Mouse (Mus musculus) left cerebral cortex, postnatal 10 days (tissue): ENCODE measurements around the gene Iars2. TPM values are rescaled to one million over a fixed set of nuclear protein-coding genes. Genes with fewer than 3 reads are reported as not detected.
A peak's percentile ranks its signal among the peaks of the same experiment; 100 is the strongest.

Experiments
- DNase-seq, 2 experiments: peaks; one replicate each; pipeline ENCODE4 v3.0.0; 2021 to 2022; ENCODE audit warnings: low spot score in 2 of 2, mixed read lengths in 1 of 2; ENCODE audit errors: extremely low spot score in 1 of 2
- intact Hi-C: fragments of 180-260 bp; cut with DNase I; formaldehyde crosslinking; loops from one replicate; pipeline ENCODE4 v1.15.1; 2025
- total RNA-seq, 2 experiments: library from RNA; stranded (reverse); gene quantifications; 2 replicates each; pipeline ENCODE4 v1.2.3; 2021

The Iars2 gene
- total RNA-seq, 2 experiments from 2014 or later: 29.6 to 30.2 TPM

DNA sequence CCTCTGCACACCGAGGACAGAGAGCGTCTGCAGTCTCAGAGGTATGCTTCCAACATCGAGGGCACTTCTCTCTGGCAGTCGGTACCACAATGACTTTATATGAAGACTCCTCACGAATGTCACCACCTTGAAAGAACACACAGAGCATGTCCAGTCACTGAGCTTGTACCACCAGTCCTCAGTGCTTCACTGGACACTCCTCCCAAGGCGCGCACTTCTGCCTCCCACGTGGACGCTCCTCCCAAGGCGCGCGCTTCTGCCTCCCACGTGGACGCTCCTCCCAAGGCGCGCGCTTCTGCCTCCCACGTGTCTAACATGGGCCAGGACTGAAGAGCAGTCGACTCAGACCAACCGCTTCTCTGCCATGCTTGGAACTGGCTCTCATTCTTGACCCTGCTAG lies 42.1 kb downstream of the Iars2 start:
- intact Hi-C loops: no loop called here

GRCm38 (mm10) chr1:185285171-185285570 lies 44.0 kb downstream of the Iars2 start:
- peak; percentile 30 to 77 for DNase-seq
- intact Hi-C loops: no loop called here

More for the DNA sequence above, 42.1 kb downstream of the Iars2 start:
- no peak for DNase-seq

- intact Hi-C loops: no loop called here
- DNase-seq: peak in 1 of 2 experiments; percentile 14
Observed at GRCm38 (mm10) chr1:185284740-185285139, 44.5 kb downstream of the Iars2 start.

DNA sequence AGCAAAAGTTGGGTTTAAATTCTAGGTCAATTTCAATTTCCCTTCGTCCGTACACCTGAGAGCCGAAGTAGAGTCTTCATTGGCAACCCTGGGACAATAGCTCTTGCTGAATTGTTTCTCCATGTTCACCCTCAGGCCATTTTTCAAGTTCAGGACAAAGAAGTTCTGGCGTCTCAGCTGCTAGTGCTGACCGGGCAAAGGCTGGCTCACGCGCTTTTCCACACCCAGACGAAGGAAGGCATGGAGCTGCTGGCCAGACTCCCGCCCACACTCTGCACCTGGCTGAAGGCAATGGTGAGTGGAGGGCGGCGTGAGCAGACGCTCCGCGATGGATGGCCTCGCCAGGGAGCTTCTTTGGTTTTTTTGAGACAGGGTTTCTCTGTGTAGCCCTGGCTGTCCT lies 45.9 kb downstream of the Iars2 start:
- DNase-seq: no peak

DNA sequence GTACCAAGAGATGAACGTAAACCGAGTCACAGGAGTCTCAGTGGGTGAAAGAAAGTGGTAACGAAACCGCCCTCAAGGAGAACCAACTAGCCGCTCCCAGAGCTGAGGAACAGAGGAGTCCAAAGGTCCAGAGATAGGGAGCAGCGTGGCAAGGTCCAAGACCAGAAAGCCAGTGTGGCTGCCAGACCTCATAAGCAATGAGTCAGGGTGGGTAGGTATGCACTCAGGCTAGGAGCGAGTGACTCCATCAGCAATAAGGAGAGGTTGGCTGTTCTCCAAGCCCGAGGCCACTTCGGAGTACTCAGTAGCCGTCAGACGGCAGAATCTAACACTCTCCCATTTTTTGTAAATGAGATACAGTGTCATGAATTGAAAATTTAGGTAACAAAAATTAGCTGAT lies 46.4 kb downstream of the Iars2 start:
- intact Hi-C loops: no loop called here
- DNase-seq: no peak

More for the DNA sequence above, 45.9 kb downstream of the Iars2 start:
- intact Hi-C loops: no loop called here

GRCm38 (mm10) chr1:185280616-185281015 lies 48.6 kb downstream of the Iars2 start:
- intact Hi-C loops: no loop called here
- DNase-seq: no peak

DNA sequence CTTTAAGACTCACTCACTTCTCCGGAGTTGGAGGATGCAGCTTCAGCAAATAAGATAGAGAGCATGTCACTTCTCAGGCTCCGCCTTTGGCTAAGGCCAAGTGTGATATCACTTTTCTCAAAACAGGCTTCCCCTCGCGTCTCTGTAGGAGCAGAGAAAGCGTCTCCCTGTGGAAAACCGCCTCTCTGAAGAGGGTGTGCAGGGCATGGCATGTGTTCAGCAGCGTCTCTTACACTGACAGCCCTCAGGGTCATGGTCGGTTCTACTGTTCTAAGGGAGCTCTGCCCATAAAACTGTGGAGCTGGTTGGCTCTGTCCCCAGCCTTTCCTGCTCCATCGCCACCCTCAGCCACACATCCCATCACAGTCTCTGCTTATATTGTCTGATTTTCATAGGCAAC lies 49.9 kb downstream of the Iars2 start:
- no peak for DNase-seq
- intact Hi-C loops: no loop called here

- DNase-seq: no peak
- intact Hi-C loops: no loop called here
Observed at GRCm38 (mm10) chr1:185277022-185277421, 52.2 kb downstream of the Iars2 start.

GRCm38 (mm10) chr1:185275976-185276375 lies 53.2 kb downstream of the Iars2 start:
- DNase-seq: no peak
- intact Hi-C loops: no loop called here

DNA sequence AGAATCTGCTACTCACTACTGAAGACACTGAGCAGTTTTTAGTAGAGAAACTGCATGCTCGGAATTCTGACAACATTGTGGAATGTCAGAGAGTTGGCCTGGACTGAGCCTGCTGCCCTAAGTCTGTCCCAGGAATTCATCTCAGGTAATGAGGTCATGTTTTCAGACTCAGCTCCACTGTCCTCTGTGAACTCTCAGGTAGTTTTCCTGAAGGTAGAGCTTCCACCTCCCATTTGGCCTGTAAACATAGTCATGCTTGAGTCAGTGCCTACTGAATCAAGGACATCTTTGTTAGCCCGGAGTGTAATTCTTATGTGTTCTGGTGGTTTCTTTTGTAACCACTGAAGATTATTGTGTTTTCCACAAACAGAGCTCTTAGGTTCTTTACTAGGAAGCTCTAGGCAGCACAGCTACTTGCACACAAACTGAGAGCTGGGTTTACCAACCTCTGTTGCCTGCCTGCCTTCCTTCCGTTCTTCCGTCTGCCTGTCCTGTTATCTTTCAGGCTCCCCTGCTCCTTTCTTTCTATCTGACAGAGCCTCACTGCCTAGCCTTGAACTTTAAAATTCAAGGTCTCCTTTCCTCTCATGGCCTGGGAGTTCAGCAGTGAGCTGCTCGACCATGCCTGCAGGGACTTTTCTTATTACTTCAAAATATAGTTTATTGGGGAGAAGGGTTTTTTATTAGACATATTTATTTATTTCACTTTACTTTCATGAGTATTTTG lies 54.2 kb downstream of the Iars2 start:
- no peak for DNase-seq
- intact Hi-C loops: no loop called here

GRCm38 (mm10) chr1:185271373-185271772 lies 57.8 kb downstream of the Iars2 start:
- no peak for DNase-seq
- intact Hi-C loops: no loop called here

- intact Hi-C loops: no loop called here
- no peak for DNase-seq
Observed at GRCm38 (mm10) chr1:185270403-185271097, 58.6 kb downstream of the Iars2 start.

DNA sequence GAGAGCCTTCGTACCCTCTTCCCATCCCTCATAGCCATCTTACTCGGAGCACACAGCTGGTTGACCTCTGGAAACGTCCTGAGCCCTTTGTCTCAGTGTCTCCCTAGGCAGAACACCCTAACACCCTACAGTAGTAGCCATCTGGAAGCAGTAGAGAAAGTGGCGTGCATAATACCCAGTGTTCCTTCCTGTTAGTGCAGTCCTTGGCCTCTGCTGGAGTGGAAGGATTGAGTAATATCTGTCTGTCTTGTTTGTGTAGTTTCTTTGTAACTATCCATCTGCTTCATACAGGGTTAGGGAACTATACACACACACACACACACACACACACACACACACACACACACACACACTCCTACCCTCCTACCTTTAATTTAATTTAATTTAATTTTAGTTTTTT lies 60.5 kb downstream of the Iars2 start:
- DNase-seq: no peak
- intact Hi-C loops: no loop called here

- intact Hi-C loops: no loop called here
- DNase-seq: peak in 1 of 2 experiments; percentile 47
Observed at GRCm38 (mm10) chr1:185262565-185262964, 66.6 kb downstream of the Iars2 start.

DNA sequence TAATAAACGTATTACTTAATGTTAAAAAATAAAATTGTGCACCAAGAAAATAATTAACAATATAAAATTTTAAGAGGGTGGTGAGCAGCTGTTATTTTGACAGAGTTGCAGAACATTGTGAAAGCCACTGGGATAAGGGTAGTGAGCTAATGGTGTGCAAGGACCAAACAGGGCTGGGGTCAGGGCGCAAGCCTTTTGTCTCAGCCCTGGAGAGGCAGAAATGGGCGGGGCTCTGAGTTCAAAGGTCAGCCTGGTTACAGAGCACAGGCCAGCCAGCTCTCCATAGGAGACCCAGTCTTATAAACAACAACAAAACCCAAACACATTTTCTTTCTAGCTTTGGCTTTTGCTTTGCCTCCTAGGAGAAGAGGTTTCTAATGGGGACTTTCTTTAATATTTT lies 72.4 kb downstream of the Iars2 start:
- intact Hi-C loops: no loop called here
- peak in 1 of 2 experiments; percentile 51 for DNase-seq

DNA sequence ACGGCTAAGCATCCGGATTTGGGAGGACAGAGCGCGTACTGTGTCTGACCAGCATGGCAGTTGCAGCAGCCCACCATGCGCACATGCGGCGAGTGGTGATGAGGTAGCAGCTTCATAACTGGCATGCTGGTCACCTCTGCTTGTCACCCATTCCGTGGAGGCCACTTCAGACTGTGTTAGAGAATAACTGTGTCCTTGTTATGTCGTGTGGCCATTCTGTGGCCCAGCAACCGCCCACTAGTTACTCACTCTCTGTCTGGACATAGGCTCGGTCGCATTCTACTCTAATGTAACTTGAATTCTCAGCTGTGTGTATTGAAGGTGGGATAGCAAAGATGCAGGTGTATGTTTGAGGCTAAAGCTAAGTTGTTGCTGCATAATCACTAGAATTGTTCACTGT lies 73.9 kb downstream of the Iars2 start:
- no peak for DNase-seq
- intact Hi-C loops: no loop called here

- DNase-seq: peak; percentile 64 to 65
- intact Hi-C loops: no loop called here
Observed at GRCm38 (mm10) chr1:185253140-185253892, 75.9 kb downstream of the Iars2 start.

DNA sequence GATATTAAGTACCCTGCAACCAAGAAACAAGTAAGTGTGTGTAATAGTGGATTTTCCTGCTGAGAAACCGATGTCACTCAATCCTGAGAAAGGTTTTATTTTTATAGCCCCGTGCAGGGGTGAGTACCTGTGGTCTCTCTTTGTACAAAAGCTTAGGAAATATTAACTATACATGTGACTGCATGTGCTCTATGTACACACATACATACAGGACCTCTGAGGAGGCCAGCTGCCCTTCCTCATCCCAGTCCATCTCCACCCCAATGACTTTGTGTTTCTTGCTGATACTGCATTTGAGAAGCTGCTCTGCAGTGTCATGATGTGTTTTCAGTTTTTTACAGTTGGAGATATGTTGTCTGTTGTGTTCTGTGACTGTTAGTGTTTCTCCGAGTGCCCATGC lies 76.8 kb downstream of the Iars2 start:
- intact Hi-C loops: no loop called here
- no peak for DNase-seq

GRCm38 (mm10) chr1:185248728-185249127 lies 80.5 kb downstream of the Iars2 start:
- intact Hi-C loops: no loop called here
- DNase-seq: no peak
